Mouse (Mus musculus) neural tube, embryonic 12.5 days (tissue): Measurements from ENCODE around the gene Grap. TPM values are rescaled to one million over a fixed set of nuclear protein-coding genes. Genes with fewer than 3 reads are reported as not detected.

ENCODE experiments used
- ATAC-seq: fragments of 200-750 bp; cut with Nextera tagmentation; 2 replicates; pipeline ENCODE4 v1.8.0; 2017; ENCODE audit warnings: low read depth, mild to moderate bottlenecking, moderate TSS enrichment, moderate library complexity; ENCODE audit not compliant: low FRiP score
- H3K27ac ChIP-seq: fragments of 300-500 bp; sonication (generic); 2 replicates; pipeline ENCODE4 v1.5.1; 2016
- H3K27me3 ChIP-seq: fragments of 300-500 bp; sonication (generic); replicated peaks from 2 replicates; pipeline ENCODE4 v1.6.1; 2016; ENCODE audit warnings: mild to moderate bottlenecking
- H3K36me3 ChIP-seq: fragments of 300-500 bp; sonication (generic); 2 replicates; pipeline ENCODE4 v1.6.1; 2016; ENCODE audit warnings: mild to moderate bottlenecking
- H3K4me1 ChIP-seq: fragments of 300-500 bp; sonication (generic); 2 replicates; pipeline ENCODE4 v1.6.1; 2016
- H3K4me2 ChIP-seq: fragments of 300-500 bp; sonication (generic); replicated peaks from 2 replicates; pipeline ENCODE4 v1.6.1; 2016; ENCODE audit warnings: mild to moderate bottlenecking
- H3K4me3 ChIP-seq: fragments of 300-500 bp; sonication (generic); 2 replicates; pipeline ENCODE4 v1.5.1; 2016
- H3K9ac ChIP-seq: fragments of 300-500 bp; sonication (generic); 2 replicates; pipeline ENCODE4 v1.6.1; 2016; ENCODE audit warnings: mild to moderate bottlenecking
- H3K9me3 ChIP-seq: fragments of 300-500 bp; sonication (generic); 2 replicates; pipeline ENCODE4 v1.6.1; 2016; ENCODE audit warnings: mild to moderate bottlenecking
- WGBS: fragments of 180-500 bp; shearing (Covaris S2); methylation state at CpG from one replicate; pipeline ENCODE4 v1.1.7; 2016; 5-methylcytosine and 5-hydroxymethylcytosine counted together
- polyA plus RNA-seq: library from polyadenylated mRNA; unstranded; fragments of >200 nt; fragmentation: Nextera tagmentation; extraction: Ambion mirVana; gene quantifications from 2 replicates; pipeline ENCODE4 v1.2.1, GENCODE M21; 2016

Gene Grap
- polyA plus RNA-seq: 9.2 and 10.1 TPM in 2 replicates

DNA sequence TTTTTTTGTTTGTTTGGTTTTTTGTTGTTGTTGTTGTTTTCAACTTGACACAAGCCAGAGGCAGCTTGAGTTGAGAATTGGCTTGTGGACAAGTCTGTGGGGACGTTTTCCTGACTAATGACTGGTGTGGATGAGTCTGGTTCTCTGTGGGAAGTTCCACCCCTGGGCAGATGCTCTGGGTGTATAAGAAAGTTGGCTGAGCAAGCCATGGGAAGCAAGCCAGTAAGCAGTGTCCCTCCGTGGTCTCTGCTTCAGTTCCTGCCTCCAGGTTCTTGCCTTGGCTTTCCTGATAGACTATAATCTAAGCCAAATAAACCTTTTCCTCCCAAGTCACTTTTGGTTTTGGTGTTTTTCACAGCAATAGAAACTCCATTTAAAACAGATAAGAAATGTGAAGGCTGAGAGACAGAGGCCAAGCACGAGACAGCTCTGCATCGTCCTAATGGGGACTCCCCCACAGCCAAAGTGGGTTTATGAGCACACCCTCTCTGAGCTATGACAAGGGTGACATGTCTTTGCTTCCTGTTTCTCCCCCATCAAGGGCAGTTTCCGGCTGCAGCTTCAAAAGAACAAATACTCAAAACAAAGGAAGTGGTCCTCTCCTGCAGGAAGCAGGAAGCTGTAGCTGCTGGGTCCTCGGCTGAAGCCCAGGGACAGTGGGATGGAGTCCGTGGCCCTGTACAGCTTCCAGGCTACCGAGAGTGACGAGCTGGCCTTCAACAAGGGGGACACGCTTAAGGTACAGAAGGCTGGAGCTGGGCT, at the start of gene Grap:
TSS of gene Grap (plus strand) at position 580 of the 762 bp plus-strand sequence.
- no peak within 1 kb of the TSS for H3K4me3 ChIP-seq
- H3K9me3 ChIP-seq: no peaks in the 10 kb centered on the region
- WGBS: 70% methylated on average over 10 of the region's 10 CpGs
- H3K4me2 ChIP-seq: peak within 1 kb of the TSS; percentile 2; the same call in 1 of the 2 replicates
- H3K9ac ChIP-seq: no peak within 1 kb of the TSS
- no peaks in the 10 kb centered on the region for H3K36me3 ChIP-seq
- no peaks in the 10 kb centered on the region for H3K27me3 ChIP-seq
- ATAC-seq: no peak
- no peaks in the 10 kb centered on the region for H3K4me1 ChIP-seq
- H3K27ac ChIP-seq: no peak within 1 kb of the TSS

DNA sequence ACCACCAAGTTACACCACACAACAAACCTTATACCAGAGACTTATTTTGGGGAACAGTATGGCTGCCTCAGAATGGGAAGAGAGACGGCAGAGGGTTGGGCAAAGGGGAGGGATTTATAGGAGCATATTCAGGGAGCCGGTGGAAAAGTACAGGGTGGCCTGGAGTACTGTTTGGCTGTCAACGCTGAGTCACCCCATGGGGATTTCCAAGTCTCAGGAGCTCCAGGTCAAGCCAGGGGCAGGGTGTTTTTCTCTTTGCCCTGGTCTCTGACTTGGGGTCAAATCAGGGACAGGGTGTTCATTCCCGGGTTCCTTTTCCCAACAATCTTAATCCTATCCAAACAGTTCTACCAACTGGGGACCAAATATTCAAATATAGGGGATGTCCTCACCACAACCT, 45.0 kb upstream of the Grap start:
- H3K9me3 ChIP-seq: peaks cover 10% of the 10 kb centered on the region; the same call in 1 of the 2 replicates
- H3K36me3 ChIP-seq: no peaks in the 10 kb centered on the region
- WGBS: 86% methylated on average over 4 of the region's 4 CpGs
- H3K4me1 ChIP-seq: no peaks in the 10 kb centered on the region
- no peak overlapping the region for H3K4me2 ChIP-seq
- H3K27ac ChIP-seq: no peak overlapping the region
- no peak overlapping the region for H3K9ac ChIP-seq
- no peak overlapping the region for H3K4me3 ChIP-seq
- no peaks in the 10 kb centered on the region for H3K27me3 ChIP-seq
- no peak for ATAC-seq

DNA sequence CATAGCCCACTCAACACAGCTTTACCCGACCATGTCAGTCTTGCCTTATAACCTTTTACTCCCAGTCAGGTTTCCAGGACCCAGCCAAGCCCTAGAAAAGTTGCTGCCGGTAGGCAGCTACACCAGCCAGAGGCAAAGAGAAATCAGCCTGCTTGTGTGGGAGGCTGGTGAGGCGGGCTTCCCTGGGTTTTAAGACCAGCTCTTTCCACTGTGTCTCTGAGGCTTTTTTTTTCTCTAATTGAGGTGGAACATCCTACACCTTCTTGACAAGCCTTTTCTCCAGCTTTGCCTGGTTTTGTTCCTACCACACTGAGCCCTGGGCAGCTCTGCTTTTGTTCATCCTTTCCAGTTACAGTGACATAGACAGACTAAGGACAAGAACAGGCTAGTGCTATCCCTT, 41.9 kb upstream of the Grap start:
- 75% methylated on average over 3 of the region's 3 CpGs for whole genome bisulfite sequencing
- Histone ChIP-seq H3K9ac (no peak overlapping the region), H3K36me3 (no peaks in the 10 kb centered on the region), H3K27ac (no peak overlapping the region), H3K4me1 (peaks cover 6% of the 10 kb centered on the region), H3K9me3 (peaks cover 9% of the 10 kb centered on the region; the same call in 1 of the 2 replicates), H3K4me2 (no peak overlapping the region), H3K4me3 (no peak overlapping the region), H3K27me3 (no peaks in the 10 kb centered on the region)
- ATAC-seq: no peak

DNA sequence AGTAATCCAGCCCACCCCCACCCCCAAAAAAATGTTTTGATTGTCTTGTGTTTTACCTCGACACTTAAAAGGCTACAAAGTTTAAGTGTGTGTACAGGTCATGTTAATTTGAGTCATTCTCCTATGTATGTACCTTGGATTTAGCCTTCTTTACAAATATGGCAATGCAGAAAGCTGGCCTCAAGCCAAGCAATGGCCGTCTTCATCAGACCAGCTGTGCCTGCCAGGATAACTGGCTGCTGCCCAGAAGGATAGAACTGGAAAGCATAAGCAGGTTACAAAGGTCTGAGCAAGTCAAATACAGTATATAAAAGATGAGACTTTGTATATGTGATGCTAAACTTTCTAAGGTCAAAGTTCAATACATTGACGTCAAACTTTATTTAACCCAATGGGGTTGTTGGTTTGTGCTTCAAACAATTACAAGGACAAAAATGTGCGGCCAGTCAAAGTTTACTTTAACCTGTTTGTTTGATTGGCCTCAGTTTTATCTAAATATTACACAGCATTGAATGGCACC, 40.9 kb upstream of the Grap start:
- Histone ChIP-seq H3K27ac (no peak overlapping the region), H3K36me3 (no peaks in the 10 kb centered on the region), H3K4me1 (peaks cover 6% of the 10 kb centered on the region), H3K27me3 (no peaks in the 10 kb centered on the region), H3K4me2 (no peak overlapping the region), H3K4me3 (no peak overlapping the region), H3K9me3 (no peaks in the 10 kb centered on the region), H3K9ac (no peak overlapping the region)
- ATAC-seq: no peak
- WGBS: 89% methylated on average over 4 of the region's 4 CpGs

DNA sequence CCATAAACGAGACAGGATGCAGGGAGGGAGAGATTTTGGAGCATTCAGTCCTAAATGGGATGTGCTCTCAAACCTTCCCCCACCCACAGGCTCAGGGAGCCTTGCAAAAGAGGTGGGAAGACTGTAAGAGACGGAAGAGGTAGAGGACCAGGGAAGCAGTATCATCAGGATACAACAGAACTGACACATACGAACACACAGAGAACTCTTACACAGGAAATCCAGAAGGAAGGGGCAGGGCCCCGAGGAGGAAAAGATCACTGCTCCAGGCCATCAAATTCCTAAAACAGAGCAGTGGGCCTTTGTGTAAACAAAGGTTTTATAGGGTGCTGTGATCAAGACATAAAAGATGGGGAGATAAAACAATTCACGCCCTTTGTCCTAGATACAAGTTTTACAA, 38.7 kb upstream of the Grap start:
- Histone ChIP-seq H3K27ac (no peak overlapping the region), H3K9ac (no peak overlapping the region), H3K36me3 (no peaks in the 10 kb centered on the region), H3K9me3 (no peaks in the 10 kb centered on the region), H3K27me3 (no peaks in the 10 kb centered on the region), H3K4me3 (no peak overlapping the region), H3K4me2 (no peak overlapping the region), H3K4me1 (peaks cover 6% of the 10 kb centered on the region)
- ATAC-seq: no peak
- WGBS: 50% methylated on average over 5 of the region's 5 CpGs

DNA sequence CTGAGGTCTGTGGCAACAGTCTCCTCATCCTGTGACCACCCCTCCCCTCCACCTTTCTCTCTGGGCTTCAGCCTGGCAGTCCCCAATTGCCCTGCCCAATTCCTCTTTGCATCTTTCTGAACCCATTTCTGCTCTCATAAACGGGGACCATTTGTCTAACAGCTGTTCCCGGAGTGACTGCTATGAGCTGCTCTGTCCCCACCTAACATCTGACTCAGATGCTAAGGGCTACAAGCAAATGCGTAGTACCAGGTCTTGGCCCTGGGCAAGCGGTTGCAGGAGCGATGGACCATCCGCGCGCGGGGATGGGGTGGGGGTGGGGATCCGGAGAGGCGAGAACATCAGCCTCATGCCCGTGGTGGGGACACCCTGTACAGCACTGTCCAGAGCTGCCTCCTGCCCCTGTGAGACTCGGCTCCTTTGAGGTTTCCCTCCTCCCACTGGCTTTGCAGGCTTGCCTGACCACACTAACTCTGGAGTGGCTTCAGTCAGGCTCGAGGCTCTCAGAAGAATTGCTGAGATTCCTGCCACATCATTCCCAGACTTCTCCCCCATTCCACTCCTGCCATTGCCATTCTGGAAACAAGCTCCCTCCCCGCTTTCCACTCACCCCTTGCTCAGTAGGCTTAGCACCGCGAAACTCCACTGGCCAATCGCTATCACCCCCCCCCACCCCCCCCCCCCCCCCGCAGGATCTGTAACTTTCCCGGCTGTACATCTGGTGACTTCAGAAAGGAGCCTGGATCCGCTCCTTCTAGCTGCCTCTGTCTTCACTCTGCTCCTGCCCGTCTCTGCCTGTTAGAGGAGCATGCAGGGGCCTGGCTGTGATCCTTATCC, 37.2 kb upstream of the Grap start:
- Histone ChIP-seq H3K9me3 (no peaks in the 10 kb centered on the region), H3K36me3 (no peaks in the 10 kb centered on the region), H3K9ac (peak overlapping the region; percentile 42; the same call in 1 of the 2 replicates), H3K27ac (no peak overlapping the region), H3K4me1 (peaks cover 11% of the 10 kb centered on the region), H3K4me3 (no peak overlapping the region), H3K4me2 (peak overlapping the region; percentile 55), H3K27me3 (no peaks in the 10 kb centered on the region)
- 18% methylated on average over 20 of the region's 22 CpGs for WGBS
- ATAC-seq: no peak

DNA sequence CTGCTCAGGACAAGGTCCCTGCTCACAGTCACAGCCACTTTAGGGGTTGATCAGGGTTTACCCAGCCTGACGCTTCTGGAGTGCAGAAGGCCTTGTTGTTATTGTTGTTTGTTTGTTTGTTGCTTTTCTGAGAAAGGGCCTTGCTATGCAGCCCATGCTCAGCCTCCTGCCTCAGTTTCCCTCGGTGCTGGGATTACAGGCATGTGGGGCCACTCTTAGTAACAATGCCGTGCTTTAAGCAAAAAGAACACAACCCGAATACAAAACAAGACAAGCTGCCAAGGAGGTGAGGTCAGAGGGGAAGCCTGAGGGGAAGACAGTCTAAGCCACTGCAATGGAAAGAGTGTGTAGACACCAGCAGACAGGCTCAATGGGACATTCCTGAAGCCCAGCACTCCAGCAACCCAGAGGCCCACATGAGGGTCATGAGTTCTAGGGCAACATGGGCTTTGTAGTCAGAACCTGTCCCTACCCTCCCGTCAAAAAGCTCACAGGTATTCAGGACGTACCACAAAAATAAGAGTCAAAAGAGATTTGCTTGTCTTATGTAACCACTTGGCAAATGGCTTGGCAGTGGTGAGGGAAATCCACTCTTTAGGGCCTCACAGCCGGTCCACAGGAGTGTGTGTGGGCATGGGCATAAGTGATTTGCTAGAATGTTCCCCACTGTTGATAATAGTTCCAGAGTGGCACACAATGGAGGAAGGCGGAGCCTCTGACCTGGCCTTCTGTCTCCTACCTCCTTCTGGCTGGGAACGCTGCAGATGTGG, 36.4 kb upstream of the Grap start:
- no peak for ATAC-seq
- peaks cover 11% of the 10 kb centered on the region for H3K4me1 ChIP-seq
- no peak overlapping the region for H3K9ac ChIP-seq
- no peak overlapping the region for H3K4me3 ChIP-seq
- H3K36me3 ChIP-seq: no peaks in the 10 kb centered on the region
- H3K27me3 ChIP-seq: no peaks in the 10 kb centered on the region
- no peak overlapping the region for H3K27ac ChIP-seq
- WGBS: 69% methylated on average over 9 of the region's 9 CpGs
- 0 out of 2 replicates have a peak overlapping the region, but pooled peaks have one; percentile 7 for H3K4me2 ChIP-seq
- no peaks in the 10 kb centered on the region for H3K9me3 ChIP-seq

DNA sequence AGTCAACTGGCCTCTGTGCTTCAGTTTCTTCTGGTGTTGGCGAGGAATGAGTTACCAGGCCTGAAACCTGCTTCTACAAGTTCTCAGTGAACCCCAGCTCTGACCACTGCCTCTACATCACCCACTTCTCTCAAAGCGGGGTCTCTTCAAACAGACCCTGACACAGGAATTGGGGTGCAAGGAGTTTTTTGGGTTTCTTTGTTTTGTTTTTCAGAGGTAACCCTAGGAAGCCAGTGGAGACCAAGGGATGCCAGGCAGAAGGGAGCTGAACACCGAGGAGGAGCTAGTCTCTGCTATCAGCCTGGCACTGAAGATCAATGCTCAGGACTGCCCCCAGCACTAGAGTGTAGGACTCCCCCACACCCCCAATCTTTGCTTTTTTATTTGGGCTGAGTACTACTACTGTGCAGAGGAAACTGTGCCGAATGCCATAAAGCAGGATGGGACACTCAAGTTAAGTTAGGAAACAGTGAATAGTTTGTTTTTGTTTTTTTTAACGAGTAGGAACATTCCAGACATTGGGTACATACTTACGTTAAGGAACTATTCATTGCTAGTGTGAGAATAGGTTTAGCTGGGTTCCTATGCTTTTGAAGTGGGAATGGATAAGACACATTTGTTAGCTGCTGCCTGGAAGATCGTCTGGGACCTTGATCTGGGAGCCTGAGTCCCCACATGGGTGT, 35.6 kb upstream of the Grap start:
- H3K4me2 ChIP-seq: no peak overlapping the region
- no peaks in the 10 kb centered on the region for H3K9me3 ChIP-seq
- H3K36me3 ChIP-seq: no peaks in the 10 kb centered on the region
- H3K27me3 ChIP-seq: no peaks in the 10 kb centered on the region
- WGBS: 79% methylated on average over 7 of the region's 7 CpGs
- no peak overlapping the region for H3K4me3 ChIP-seq
- H3K9ac ChIP-seq: no peak overlapping the region
- H3K4me1 ChIP-seq: peaks cover 11% of the 10 kb centered on the region
- no peak overlapping the region for H3K27ac ChIP-seq
- no peak for ATAC-seq

DNA sequence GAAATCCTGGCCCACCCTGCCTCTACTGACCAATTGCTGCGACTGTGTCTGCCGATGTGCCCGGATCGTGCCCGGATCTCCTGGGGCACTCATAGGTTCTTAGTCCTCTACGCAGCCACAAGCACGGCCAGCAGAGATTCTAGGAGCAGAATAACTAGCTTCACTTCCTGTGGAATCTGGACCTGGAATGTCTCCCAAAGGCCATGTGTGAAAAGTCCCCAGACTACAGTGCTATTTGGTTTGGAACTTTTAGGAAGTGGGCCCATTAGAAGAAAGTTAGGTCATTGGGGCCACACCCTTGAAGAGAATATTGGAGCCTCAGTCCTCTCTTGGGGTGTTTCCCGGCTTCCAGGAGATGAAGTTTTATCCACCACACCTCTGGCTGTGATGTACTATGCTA, 34.9 kb upstream of the Grap start:
- WGBS: 91% methylated on average over 8 of the region's 8 CpGs
- no peak for ATAC-seq
- no peak overlapping the region for H3K4me2 ChIP-seq

DNA sequence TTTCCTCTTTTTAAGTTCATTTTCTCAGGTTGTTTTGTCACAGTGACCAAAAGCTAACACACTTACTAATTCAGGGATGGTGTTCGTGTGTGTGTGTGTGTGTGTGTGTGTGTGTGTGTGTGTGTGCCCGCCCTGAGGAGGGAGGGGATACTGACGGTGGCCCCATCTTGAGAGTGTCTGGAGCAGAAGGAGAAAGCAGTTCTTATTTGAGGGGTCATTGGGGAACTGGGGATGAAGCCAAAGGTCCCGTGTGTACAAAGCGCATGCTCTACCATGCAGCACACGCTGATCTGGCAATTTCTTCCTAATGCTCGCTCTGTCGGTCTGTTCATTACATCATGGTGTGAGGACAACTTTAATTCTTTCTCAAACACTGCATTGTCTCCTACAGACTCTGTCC, 34.5 kb upstream of the Grap start:
- Histone ChIP-seq H3K9ac (no peak overlapping the region), H3K9me3 (no peaks in the 10 kb centered on the region), H3K27ac (no peak overlapping the region), H3K36me3 (no peaks in the 10 kb centered on the region), H3K27me3 (no peaks in the 10 kb centered on the region), H3K4me1 (peaks cover 11% of the 10 kb centered on the region), H3K4me3 (no peak overlapping the region), H3K4me2 (no peak overlapping the region)
- 75% methylated on average over 8 of the region's 8 CpGs for WGBS
- ATAC-seq: no peak

More for the DNA sequence above, 34.9 kb upstream of the Grap start:
- Histone ChIP-seq H3K9me3 (no peaks in the 10 kb centered on the region), H3K27me3 (no peaks in the 10 kb centered on the region), H3K4me3 (no peak overlapping the region), H3K9ac (no peak overlapping the region), H3K27ac (no peak overlapping the region), H3K4me1 (peaks cover 11% of the 10 kb centered on the region), H3K36me3 (no peaks in the 10 kb centered on the region)

DNA sequence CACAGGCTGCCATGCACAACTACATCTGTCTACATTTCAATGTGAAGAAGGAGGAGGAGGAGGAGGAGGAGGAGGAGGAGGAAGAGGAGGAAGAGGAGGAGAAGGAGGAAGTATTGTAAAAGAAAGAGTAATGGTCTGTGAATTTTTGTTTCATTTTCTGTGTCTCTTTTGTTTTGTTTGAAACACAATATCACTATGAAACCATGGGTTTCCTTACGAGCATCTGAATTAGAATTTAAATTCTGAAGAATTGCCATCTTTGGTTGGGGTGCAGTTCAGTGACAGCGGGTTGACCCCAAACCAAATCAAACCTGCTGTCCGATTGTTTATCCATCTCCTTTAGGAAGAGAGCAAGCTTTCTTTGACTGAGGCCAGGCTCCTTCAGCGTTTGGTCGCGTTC, 33.7 kb upstream of the Grap start:
- H3K27ac ChIP-seq: no peak overlapping the region
- no peak for ATAC-seq
- WGBS: 10% methylated on average over 6 of the region's 6 CpGs
- no peak overlapping the region for H3K4me3 ChIP-seq
- no peaks in the 10 kb centered on the region for H3K9me3 ChIP-seq
- H3K36me3 ChIP-seq: no peaks in the 10 kb centered on the region
- no peak overlapping the region for H3K9ac ChIP-seq
- peaks cover 11% of the 10 kb centered on the region for H3K4me1 ChIP-seq
- H3K4me2 ChIP-seq: peak overlapping the region; percentile 82
- no peaks in the 10 kb centered on the region for H3K27me3 ChIP-seq
